Mouse (Mus musculus) yolk sac, embryonic 10.5 days (tissue): ENCODE data around the gene Apbb2.
A peak's percentile ranks its signal among the peaks of the same experiment; 100 is the strongest.

Experiments
- DNase-seq: peaks from one replicate; pipeline ENCODE4 v3.0.0-alpha.2; 2017; ENCODE audit warnings: low spot score

Gene Apbb2

DNA sequence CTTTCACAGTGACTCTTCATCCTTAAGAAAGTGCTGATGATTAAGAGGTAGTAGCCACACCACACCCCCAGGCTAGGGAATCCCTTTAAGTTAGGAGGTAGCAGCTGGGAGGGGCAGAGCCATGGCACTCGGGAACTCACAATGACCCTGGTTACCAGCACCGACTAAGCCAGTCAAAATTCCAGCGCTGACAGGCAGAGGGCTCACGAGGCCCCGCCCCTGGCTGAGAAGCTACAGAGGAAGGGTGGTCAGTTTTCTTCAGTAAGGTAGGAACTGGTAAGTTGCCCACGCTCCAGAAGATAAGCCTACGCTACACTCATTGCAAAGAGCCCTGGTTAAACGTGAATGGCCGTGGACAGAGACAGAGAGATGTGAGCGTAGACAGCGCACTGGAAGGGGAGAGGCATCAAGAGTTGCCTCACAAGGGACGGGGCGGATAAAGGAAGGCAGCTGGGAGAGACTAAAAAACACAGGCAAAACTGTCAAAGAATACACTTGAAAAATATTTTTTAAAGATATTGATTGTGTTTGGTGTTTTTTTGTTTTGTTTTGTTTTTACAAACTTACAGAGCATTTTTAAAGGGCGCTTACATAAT is 100.1 kb downstream of the Apbb2 start:
- no peak for DNase-seq

DNA sequence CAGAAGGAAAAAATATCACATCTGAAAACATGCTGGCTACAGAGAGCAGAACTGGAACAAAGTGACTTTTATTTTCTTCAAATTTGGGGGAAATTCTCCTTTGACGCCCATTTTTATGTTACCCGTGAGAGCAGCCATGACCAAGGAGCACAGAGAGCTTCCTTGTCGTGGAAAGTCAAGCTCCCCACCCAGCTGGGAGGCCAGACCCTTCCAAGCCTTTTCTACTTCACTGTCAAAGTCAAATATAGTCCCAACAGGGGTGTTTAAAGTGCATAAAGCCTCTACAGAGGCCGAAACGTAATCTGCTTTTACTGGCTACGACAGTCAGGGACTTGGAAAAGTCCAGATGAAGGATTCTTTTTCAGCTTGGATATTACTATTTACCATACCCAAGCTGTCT is 101.1 kb downstream of the Apbb2 start:
- no peak for DNase-seq

DNA sequence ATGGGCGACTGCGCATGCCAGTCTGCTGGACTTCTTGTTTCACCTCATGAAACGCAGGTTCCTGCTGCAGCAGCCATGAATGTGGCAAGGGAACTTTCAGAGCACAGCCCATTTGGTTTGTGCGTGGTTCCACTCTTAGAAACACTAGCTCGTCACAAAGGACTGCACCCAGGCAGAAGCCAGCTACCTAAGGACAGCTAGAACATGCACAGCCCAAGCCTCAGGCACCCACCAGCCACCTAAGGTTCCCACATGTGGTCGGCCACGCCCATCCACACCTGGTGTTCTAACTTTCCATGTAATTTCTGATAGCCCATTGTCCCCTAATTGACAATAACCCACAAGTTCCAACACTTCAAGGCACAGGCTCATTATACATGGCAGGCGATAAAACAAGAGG is 102.3 kb downstream of the Apbb2 start:
- no peak for DNase-seq

DNA sequence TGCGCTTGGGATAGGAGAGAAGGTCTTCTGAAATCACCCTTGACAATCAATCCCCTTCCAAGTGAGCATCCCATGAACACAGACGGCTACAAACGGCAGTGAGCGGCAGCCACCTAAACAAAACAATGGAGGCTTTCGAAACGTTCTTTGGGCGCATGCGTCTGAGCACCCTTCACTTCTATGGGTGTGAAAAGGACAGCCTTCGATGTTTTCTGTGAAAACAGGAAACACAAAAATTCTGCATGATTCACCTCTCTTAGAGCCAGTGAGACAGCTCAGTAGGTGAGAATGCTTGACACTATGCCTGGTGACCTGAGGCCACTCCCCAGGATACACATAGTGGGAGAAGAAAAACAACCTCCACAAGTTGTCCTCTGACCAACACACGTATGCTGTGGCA is 103.3 kb downstream of the Apbb2 start:
- DNase-seq, result no peak

DNA sequence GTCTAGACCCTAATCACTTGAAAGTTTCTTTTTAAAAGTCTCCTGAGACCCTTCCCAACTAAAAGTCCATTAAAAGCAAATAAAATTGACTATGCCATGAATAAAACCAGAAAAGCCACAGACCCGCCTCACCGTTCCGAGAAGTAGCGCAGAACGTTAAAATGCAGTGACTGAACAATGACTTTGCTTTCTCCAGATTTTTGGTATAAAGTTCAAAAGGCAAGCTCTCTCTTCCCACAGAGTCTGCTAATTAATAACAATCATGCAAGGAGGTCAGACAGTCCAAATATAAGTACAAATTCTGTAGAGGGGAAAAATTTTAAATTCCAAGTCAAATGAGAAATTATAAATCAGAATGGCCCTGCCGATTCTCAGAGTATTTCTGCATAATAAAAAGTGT is 103.9 kb downstream of the Apbb2 start:
- no peak for DNase-seq

DNA sequence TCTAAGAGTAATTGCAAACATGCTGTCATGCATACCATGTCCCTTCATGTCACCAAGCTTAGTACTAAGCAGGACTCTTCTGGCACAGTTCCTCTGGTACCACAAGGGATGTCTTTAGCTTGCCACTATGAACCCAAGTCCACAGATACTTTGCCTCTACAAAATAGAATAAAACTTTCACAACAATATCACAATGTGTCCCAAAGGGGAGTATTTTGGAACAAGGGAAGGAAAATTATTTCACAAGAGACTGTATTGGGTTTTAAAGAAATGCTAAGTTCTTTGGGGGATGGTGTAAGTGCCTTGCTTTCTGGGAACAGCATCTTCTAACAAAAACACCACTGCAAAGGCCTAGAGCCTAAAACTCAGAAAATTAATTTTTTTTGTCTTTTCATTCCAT is 105.2 kb downstream of the Apbb2 start:
- no peak for DNase-seq

DNA sequence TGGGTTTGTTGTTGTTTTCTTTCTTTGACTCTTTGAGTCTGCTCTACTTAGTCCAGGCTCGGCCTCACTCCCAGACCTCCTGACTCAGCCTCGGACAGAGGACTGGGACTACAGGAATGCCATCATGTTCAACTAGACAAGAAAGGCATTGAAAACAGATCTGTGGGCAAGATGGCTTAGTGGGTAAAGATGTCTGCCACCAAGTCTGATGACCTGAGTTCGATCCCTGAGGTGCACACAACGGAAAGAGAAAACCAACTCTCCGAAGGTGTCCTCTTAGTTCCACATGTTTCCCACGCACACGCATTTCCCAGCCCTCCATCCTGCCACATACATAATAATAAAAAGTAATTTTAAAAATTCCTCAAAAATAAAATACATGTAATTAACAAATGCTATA is 106.1 kb downstream of the Apbb2 start:
- no peak for DNase-seq

DNA sequence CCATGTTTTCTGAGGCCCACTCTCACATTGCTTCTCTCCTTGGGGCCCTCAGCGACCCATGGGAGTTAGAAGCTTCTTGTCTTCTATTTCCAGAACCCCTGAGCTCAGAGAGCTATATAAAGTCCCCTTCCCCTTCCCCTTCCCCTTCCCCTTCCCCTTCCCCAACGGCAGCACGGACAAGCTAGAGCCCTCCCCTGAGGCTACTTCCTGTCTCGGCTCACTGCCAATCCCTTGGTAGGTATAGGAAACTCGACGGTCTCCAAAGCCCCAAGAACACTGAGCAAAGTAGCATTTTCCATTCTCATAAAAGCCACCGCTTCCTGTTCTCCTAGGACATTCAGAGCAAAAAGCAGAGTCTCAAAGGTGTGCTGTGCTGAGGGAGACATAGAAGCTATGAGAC is 107.9 kb downstream of the Apbb2 start:
- no peak for DNase-seq

DNA sequence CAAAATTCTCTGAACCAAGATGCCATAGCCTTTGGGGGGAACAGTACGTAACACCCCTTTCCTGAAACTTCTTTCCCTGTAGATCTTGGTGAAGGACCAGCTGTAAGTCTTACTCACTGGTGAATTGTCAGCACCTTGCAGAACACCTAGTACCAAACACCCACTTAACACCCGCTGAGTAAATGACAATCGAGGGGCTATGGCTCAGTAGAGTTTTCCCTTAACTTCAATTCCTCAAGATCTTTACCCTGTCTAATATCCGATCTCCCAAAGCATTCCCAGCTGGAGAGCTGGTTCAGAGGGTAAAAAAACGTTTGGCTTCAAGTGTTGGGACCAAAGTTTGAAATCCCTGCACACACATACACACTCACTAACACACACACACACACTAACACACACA is 109.4 kb downstream of the Apbb2 start:
- DNase-seq, result no peak

DNA sequence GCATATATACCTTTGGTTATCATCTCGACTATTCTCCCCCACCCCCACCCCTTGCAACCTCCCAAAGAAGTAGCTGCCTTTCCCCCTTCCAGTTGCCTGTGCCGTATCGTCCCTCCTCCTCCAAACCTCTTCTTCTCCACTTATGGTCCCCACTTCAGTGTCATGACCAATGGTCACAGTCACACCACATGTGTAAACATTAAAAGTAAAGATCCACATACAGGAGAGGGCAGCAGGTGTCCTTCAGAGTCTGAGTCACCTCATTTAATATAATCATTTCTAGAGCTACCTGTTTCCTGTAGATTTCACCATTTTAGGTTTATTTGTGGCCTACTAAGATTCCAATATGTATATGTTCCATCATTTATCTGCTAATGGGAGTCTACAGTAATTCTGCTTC is 113.0 kb downstream of the Apbb2 start:
- DNase-seq, result no peak

DNA sequence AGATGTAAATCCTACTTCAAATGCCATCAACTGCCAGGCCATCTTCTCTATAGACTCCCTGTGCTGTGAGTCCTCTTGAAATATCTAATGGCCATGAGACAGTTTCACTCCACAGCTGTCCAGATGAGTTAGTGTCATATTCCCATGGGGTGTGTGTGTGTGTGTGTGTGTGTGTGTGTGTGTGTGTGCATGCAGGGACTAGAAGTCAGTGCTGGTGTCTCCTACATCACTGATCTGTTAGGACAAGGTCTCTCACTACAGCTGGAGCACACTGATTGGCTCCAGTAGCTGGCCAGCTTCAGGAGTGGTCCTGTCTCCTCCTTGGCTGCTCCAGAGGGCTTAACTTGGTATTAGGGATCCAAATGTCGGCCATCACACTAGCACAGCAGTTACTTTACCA is 113.5 kb downstream of the Apbb2 start:
- no peak for DNase-seq

DNA sequence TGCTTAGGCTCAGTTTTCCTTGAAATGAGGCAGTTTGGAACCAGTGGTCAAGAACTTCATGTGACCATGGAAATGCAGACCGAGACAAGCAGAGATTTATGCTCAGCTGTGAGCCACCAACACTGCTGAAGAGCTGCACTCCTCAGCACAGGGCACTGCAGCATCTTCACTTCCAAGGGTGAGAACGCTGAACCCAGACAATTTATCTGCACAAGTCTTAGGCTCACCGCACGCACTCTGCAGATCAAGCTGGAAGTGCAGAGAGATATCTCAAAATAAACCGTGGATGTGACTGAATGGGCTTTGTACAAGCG is 114.2 kb downstream of the Apbb2 start:
- no peak for DNase-seq

DNA sequence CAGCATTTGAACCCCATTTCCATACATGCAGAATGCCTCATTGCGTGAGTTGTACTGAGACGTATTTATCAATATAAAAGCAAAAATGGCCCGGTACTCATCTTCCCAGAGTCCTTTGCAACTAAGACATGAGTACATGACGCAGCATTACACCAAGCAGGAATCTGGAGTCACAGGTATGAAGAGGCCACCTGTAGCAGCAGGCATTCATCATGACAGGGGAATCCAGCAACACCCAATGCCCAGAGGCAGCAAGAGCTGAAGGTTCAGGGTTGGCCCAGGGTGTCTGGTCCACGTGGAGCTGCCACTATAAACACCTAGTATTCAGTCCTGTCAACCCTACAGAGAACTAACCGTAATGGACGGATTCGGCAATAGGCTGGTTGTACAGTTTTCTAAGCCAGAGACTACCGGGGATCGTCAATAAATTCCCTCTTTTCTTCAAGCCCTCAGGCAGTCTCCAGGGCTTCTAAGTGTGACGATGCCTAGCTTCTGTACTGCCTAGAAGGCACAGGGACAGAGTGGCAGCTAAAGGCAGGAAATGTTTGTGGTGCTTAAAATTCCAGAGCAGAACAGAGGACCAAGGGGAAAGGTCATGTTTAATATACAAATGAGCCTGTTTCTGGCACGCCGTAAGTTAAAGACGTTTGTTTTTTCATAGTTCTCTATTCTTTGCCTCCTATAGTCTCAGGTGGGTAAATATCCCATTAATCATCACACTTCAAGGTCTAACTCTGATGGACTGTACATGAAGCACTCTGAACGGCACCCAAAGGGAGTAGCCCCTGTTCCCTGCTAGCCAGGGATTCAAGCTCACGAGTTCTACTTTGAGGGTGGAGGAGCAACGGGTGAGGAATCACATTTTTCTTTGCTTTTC is 114.8 kb downstream of the Apbb2 start:
- DNase-seq, result peak; percentile 74

DNA sequence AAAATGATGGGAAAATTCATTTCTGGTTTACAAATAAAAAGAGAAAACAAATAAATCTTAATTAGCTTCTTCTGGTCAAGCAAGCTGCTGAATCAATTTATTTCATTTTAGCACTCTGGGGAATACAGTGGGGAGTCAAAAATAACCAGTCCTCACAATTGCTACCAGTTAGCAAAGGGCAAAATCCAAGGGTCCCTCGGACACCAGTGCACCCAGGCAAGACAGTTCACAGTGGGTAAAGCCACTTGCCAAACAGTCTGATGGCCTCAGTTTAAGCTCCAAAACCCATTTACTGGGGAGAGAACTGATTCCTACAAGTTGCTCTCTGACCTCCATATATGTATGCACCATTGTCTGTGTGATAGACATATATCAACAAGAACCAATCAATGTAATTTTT is 115.6 kb downstream of the Apbb2 start:
- no peak for DNase-seq

DNA sequence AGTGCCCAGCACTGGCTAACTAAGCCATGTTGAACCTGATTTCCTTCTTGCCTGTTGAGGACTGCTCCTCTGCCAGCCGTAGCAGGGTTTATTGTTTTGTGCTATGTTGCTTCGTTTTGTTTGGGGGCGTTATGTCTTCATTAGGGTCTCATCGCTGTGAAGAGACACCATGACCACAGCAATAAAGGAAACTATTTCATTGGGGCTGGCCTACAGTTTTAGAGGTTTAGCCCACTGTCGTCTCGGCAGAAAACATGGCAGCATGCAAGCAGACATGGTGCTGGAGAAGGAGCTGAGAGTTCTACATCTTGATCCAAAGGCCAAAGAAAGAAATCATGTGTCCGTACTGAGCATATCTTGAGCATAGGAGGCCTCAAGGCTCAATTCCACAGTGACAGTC is 119.0 kb downstream of the Apbb2 start:
- DNase-seq, result no peak

DNA sequence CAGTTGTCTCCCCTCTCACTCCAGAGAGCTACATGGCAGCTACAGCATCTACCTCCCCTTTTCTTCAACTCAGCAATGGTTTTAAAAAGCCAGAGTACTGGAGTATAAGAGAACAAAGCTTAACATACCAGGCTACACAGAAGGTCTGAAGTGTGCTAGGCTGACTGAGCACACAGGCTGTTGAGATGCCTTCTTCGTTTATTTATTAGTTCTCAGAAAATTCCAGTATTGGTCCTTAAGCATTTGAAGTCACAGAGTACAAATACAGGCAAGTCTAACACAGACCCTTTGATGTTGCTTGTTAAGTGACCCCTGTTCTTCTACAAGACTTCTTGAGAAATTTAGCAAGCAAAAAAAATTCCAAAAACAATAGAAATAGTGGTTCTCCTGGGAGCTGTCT is 120.4 kb downstream of the Apbb2 start:
- DNase-seq, result no peak

DNA sequence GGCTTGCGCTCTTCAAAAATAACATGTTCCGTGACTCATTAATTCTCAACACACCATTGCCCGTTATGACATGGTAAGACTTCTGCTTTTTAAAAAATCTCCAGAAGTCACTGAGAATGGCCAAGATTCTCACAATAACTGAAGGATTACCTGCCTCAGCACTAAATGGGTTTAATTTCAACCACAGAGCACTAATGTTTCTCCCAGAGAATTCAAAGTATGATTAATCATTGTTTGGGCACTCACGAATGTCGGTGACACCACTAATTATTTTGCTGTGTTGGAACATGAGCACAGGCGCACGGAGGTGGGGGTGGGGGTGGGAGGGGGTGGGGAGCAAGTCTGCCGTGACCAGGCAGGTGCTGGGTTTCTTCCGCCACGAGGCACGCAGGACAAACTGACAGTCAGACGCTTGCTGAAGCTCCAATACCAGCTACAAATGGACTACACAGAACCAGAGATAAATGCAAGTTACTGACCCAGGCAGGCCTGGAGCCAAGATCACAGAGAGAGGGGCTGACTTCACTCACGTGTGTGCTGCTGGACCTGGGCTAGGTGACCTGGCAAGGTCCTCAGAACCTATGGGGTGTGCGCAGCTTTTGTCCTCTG is 121.0 kb downstream of the Apbb2 start:
- peak; percentile 48 for DNase-seq

DNA sequence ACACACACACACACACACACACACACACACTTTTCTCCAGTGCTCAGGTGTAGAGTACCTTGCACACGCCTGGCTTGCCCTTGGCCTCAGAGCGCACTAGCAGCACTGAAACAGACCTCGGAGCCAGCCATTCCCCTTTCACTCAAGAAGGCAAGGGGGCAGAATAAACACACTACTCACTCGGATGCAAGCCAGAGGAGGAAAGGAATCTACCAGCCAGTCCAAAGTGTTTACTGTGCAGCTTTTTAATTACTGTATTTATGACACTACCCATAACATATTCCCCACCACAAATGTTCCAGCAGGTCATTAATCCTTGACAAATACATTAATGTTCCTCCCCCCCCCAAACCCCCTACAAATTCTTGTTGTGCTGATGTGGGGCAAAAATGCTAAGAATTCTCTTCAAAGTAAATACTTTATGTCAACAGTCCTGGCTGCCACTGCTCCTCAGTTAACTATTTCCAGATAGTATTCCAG is 121.7 kb downstream of the Apbb2 start:
- DNase-seq, result peak; percentile 78

DNA sequence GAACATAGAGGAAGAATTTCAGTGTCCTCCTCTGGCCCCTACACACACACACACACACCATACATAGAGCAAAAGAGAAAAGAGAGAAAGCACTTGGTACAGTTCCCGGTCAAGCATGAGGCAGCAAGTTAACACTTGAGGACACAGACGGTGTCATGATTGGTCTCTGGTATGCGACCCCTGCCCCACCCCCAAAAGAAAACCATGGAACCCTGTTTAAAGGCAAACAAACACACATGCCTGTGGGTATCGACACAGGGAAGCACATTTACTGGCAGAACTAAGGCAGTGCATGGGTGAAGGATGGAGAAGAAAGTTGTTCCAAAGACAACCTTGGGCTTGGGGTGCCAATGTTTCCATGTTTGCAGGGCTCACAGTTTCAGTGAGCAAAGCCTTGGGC is 123.9 kb downstream of the Apbb2 start:
- DNase-seq, result no peak

DNA sequence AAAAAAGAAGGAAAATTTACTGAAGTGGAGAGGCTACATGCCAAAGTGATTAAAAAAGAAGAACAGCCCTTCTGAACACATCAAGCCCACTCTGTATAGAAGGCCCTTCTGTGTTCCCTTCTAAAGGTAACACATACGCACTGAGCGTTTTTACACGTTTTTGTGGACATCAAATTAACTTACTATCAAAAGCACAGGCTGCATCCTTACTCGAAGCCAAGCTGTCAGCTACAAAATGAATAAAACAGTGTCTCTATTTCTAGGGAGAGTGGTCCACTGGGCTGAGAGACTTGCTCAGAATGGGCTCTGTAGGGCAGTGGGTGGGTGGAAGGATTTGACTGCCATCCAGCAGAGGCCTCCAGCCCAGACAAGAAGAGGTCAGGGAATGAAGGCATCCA is 126.0 kb downstream of the Apbb2 start:
- DNase-seq, result no peak

DNA sequence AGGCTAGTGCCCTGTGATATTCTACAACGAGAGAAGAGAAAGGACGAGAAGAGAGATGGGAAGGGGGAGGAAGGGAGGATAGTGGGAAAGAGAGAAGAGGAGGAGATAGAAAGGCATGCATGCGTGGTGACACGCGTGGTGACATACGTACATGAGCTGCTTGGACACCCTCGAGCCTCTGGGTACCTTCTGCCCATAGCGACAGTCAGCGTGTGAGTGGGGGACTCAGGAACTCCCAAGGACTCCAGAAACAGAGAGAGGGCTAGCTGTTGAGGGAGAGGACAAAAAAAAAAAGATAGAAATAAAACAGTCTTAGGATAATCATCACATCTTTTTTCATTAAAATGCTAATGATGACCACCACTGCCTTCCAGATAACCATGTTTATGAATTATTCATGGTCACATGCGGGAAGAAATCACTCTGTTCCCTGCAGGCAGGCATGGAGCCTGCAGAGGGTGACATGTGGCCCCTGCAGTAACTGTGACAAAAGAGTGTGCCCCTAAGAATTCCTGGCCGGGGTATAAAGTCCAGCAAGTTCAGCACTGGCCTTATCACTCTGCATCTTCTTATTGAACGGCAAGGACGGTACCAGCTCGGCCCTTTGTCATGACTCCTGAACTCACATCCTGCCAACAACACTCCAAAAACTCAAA is 126.5 kb downstream of the Apbb2 start:
- no peak for DNase-seq

DNA sequence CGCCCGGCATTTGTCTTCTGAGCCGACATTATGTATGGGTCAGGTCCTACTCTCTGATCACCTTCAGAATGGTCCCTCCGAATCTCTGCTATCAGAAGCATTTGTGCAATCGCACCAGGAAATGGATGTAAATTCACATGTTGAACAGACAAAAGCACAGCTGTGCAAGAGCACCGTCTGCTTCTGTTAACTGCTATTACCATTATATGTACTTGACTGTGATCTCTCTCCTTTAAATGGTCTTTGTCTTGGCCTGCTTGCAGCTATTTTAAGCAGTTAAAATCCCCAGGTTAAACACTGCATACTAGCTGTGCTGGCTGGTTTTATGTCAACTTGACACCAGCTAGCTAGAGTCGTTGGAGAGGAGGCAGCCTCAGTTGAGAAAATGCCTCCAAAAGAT is 132.6 kb downstream of the Apbb2 start:
- DNase-seq, result no peak

DNA sequence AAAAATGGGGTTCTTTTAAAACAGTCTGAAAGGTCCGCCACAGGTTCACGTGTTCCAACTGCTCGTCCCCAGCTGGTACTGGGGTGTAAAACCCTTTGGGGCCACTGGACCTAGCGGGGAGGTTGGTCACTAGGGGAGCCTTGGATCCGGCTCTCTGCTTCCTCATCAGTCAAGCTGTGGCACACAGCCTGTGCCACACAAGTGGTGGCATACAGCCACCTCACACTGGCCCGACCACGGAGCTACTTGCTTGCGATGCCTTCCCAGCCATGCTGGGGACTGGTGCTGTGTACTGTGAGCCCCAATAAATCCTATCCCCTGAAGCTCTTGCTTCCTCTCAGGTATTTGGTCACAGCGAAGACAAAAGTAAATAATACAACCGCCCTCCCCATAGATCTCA is 142.3 kb downstream of the Apbb2 start:
- DNase-seq, result no peak
